Mouse (Mus musculus) testis, postnatal 10 days (tissue): ENCODE results near the gene Ess2.

Source experiments
- DNase-seq: peaks from one replicate; pipeline ENCODE4 v3.0.0; 2021; ENCODE audit warnings: low spot score

Gene Ess2

DNA sequence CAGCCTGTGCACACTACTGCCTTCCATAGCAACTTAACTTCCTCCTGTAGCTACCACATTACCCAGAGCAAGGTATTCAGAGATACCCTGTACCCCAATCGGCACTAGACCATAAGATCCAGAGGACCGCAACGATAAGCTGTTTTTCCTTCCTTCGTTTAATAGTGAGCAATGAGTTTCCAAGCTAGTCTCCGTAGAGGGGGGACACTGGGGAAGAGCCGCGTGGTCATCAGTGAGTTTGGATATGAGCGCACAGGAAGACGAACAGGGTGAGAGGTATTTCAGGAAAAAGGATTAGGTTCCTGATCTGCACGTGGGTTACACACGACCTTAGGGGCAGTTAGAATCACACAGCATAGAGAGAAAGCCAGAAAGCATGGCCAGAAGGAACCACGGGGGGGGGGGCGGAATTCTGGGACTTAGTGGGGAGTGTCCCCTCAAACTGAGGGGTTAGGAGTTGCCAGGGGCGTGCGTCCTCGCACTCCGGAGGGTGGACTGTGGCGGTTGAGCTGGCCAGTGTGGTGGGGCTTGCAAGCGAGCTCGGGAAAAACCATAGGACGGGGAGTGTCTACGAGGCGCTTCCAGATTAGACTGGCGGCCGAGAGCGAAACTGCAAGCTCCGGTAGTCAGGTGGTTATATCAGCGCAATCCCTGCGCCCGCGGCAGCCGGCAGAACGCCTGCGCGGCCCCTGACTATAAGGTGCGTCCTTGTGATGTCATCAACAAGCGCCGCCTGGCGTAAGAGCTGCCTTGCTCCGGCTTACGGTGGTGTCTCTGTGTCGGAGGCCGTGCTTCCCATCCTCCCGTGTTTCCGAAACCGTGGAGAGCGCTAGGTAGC, 10.4 kb upstream of the Ess2 start:
- peak; percentile 97 for DNase-seq

DNA sequence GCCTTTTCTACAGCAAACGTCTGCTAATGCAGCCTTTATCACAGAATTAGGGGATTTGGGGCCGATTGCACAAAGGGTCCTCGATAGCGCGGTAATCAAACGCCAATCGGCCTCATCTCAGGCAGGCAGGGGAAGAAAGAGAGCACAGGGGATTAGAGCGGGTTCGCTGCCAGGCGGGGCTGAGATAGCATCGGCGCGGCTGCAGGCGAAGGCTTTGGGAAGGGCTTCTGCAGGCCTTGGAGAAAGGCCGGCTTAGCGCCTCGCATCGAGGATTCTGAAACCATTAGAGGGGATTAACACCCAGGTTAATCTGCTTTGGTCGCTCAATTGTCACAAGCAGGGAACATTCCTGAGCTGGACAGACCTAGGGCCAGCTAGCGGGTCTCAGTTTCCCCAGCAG, 9.4 kb upstream of the Ess2 start:
- no peak for DNase-seq

DNA sequence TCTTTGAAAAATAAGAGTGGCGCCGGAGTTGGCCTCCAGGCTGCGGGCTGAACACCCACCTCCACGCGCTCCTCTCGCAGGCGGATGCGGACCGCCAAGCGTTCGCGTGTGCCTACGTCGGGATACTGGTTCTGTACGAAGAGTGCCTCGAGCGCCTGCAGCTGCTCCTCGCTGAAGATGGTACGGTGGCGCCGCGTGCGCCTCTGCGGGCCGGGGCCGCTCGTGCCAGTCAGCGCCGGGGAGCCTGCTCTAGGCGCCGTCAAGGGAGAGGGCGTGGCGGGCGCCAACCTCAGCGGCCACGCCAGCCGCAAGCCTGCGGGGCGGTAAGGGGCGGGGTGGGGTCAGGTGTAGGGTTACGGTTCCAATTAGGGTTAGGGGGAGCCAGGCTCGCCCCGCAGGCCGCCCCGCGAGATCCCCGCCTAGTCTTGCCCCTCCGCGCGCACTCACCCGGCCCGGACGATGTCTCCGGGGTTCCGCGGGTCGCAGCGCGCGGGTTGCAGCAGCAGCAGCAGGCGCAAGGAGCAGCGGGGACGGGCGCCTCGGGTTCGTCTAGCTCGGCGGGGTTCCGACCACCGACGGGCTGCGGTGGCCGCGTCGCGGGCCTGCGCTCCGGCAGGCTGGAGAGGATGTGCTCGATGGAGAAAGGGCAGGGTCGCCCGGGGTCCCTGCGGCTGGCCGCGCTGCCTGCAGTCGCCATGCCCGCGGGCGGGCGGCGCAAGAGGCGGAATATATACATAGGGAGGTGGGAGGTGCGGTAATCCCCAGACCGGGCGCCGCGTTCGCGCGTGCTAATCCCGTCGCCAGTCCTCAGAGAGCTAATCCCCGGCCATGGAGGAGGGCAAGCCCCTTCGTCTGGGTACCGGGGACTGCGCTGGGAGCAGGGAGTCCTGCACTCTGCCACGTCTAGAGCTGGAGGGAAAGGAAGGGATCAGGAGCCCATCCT, 3.4 kb upstream of the Ess2 start, which contains the start of gene Gsc2:
TSS of gene Gsc2 (minus strand) at position 753 of the 943 bp plus-strand sequence.
- peak; percentile 64 for DNase-seq

DNA sequence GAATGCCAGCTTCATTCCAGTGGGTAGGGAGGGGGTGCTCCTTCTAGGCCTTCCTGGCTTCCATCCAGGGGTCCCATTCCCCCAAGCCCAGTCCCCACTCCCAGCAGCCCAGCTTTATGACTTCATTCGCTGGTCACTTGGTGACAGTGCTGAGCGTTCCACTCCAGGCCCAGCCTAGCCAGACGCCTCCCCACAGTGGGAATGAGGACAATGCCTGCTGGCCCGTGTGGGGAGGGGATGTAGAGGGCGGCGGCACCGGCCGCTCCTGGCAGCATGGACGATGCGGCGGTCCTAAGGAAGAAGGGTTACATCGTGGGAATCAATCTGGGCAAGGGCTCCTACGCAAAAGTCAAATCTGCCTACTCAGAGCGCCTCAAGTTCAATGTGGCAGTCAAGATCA, 12.7 kb downstream of the Ess2 start, which contains the start of the genes Dgcr2 and Tssk2:
TSS of gene Dgcr2 (minus strand) at position 101 of the 400 bp plus-strand sequence.
TSS of gene Tssk2 (plus strand) at position 176 of the 400 bp plus-strand sequence.
- no peak for DNase-seq

DNA sequence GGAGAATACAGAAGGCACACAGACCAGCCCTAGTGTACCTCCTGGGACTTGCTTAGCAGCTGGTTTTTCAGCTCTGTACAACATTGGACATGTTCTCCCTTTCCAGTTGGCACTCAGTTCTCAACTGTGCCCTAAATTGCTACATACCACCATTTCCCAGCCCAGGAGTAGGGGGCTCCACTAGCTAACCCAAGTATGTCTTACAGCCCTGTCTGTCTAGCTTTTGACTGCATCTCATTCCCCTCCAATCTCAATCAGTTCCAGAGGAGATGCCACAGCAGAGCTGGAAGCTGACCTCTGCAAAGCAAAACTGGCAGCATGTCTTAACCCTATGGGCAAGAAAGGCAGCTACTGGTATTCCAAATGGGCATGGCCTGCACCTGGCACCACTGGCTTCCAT, 15.1 kb downstream of the Ess2 start:
- DNase-seq, result no peak

DNA sequence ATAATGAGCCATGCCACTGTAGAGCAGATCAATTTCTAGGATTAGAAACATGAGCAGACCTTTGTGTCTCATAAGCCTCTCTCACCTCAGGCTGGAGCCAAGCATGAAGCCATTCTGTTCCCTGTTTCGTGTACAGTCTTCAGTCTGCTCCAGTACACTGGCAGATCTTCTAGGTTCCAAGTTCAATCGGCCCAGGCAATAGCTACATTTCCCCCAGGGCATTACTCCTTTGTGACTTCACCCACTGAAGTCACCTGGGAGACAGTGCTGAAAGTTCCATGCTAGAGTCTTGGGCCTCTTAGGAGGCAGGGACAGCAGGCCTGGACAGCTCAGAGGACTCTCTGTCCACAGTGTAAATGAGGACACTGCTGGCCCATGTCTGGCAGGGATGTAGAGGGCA, 17.2 kb downstream of the Ess2 start, which contains the start of gene Tssk1:
TSS of gene Tssk1 (plus strand) at position 301 of the 400 bp plus-strand sequence.
- DNase-seq, result no peak

DNA sequence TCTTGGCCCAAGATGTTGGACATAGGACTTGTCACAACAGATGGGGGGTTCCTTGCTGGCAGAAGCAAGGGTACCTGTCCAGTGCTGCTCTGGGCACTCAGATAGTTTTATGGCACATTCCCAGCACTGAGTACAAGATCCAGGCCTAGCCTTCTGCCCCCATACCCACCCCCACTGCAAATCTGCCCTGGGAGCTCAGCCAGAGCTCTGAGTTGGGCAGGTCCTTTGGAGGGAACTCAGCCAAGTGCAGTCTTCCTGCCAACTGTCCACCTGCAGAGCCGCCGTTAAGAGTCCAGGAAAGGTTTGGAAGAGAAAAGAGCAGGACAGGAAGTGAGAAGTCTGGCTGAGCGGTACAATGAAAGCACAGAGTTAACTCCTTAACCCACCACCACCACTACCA, 18.5 kb downstream of the Ess2 start:
- DNase-seq, result no peak

DNA sequence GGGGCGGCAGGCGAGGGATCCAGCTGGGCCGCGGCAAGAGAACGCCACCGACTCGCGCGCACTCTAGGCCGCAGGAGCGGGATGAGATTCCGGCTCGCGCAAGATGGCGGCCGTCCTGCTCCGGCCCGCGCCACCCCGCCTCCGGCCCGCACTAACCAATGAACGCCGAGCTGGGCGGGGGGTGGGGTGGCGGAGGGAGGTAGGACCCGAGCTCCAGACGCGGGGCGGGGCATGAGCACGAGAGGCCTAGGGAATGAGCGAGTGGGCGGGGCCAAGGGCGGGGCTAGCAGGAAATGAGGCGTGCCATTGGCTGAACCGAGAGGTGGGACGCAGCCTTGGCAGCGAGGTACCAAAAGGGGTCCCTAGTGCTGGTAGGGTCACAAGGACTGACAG, 19.6 kb downstream of the Ess2 start, which contains the start of gene Gm20518:
TSS of gene Gm20518 (minus strand) at position 105 of the 393 bp plus-strand sequence.
- peak; percentile 100 for DNase-seq

DNA sequence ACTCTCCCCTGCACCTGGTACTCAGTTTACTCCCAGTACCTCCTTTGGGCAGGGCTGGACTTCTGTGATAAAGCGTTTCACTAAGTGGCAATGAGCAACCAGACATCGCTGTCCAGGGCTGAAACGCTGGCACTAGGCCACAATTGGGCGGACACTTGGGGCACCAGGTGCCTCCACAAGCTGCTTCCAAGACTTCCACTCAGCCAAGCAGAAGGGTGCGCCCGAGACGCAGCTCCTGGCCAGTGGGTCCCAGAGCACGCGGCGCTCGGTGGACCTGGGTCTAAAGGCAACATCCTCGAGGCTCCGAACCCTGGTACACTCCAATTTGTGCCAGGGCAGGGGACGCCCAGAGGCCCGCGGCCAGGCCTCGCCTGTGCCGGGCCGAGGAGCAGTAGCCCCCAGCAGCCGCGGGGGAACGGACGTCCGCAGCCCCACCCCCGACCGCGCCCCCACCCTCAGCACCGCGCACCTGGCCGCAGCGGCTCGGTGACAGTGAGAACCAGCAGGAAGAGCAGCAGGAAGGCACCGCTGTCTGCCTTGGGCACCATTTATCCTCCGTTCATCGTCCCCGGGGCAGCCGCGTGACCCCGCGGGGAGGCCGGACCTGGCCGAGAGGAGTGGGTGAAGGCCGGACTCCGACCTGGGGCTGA, 20.1 kb downstream of the Ess2 start:
- DNase-seq, result peak; percentile 90

DNA sequence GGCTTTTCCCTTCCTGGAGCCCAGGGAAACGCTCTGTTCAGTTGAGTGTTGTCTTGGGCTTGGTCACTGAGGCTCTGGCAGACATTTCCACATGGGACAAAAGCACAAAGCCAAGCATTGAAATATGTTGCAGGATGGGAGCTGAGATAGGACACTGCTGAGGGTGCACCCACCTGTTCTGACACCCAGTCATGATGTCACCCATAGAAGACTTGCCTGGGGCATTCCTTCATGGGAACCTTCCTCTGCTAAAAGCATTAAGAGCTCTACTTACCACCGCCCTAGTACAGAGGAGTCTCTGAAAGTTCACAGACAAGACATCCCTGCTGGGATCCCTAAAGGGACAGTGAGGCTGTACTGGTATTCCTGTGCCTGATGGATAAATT, 20.8 kb downstream of the Ess2 start:
- no peak for DNase-seq

DNA sequence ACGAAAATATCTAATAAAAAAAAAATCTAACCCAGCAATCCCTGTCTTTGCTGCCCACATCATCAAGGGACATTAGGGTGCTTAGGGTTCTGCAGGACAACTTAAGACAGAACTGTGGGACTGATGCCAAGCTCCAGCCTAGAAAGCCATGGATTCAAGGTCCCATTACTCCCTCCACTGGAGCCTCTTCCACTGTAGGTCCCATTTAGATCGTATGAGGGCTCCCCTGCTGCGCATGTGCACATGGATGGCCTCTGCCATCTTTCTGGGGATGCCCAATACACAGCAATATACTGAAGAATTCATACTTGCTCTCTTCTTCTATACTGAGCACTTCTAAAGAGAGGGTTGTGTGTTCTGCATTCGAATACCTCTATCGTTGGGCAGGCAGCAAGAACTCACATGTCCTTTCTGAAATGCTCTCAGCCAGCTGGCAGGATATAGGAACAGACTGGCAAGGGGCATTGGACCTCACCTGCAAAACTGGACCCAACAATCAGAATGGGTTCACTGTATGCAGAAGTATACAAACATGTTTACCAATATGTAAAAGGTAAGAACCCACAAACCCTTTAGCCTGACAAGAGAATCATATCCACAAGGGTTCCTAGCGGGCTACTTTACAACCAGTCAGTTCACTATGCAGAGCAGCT, 21.3 kb downstream of the Ess2 start:
- no peak for DNase-seq

DNA sequence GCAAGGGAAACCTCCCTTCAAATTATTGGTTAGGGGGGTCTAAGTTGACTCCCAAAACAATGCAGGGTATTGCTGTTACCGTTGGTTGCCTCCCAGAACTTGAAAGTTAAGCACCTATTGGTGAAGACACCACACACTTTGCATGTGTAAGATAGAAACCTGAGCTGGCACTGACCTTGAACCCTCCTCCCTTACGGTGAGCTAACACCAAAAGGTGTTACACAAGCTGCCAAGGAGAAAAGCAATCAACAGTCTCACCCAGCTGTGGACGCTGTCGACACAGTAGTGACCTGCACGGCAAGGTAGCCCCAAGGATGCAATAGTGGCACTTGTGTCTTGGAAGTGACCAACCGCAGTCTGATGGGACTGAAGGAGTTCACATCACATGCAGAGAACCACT, 27.0 kb downstream of the Ess2 start:
- DNase-seq, result no peak

DNA sequence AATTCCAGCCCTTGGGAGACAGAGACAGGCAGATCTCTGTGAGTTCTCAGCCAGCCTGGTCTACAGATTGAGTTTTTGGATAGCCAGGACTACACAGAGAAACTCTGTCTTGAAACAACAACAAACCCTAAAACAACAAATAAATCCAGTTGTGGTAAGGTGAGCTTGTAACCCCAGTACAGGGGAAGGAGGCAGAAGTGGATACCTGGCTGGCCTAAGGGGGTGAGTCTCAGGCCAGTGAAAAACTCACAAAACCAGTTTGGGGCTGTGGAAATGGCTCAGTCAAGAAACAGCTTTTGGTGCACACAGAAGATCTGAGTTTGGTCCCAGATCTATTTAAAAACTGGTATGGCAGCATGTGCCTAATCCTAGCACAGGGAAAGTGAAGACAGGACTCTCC, 29.0 kb downstream of the Ess2 start:
- no peak for DNase-seq

DNA sequence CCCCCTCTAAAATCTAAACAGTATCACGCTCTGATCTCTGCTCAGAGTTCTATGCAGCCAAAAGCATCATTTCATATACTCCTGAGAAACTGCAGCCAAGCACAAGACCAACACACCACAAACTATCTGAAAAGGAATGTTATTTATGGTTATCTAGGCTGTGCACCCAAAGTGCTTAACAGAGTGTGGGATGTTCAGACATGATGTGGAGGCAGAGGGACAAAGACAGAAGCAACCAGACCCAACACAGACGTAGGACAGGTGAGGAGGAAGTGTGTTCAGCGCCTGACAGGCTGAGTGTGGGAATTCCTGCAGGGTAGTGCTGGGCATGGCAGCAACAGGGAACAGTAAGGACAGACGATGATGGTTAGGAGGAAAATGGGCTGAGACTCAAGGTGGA, 31.6 kb downstream of the Ess2 start:
- no peak for DNase-seq

DNA sequence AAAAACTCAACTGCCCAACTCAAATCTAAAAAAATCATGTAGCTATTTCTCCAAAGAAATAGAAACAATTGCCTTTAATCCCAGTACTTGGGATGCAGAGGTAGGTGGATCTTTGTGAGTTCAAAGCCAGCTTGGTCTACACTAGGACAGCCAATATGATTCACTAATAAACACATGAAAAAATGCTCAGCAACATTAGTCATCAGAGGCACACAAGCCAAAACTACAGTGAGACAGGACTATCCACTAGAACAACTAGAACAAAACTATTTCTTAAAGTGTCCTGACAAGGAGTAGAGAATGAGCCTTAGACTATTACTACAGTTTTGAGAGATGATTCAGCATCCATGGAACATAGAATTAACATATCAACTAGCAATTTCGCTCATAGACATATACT, 35.1 kb downstream of the Ess2 start:
- DNase-seq, result no peak

DNA sequence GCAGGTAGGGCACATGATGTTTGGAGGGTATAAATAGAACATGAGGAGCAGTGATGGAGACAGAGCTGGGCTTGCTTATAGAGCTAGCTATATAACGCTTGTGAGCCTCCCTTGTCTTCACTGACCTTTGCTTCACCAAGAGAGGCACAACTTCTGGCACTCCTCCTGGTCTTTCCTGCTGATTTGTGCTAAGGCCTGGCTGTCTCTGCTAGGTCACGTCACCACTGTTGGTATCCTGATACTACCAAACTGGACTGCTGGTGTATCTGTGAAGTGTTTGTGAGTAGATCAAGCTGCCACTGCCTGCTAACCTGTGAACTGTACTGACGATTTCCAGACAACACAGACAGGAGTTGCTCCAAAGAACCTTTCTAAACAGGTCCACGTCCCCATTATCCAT, 36.0 kb downstream of the Ess2 start:
- no peak for DNase-seq

DNA sequence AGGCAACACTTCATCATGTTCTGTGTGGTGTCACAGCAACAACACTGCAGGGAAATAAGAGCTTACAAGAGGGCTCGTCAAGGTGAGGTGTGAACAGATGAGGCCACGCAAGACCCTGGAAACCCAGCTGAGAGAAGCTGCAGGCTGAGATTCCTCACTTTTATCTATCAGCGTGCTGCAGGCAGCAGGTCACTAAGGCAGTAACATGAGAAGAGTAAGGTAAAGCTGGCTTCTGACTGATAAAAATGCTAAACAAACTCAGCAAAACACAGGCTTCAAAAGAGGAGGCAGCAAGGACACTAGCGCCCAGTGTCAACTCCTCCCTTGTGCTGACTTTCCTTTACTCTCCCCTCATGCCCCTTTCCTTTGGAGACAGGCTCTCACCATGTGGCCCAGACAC, 38.2 kb downstream of the Ess2 start:
- DNase-seq, result no peak

DNA sequence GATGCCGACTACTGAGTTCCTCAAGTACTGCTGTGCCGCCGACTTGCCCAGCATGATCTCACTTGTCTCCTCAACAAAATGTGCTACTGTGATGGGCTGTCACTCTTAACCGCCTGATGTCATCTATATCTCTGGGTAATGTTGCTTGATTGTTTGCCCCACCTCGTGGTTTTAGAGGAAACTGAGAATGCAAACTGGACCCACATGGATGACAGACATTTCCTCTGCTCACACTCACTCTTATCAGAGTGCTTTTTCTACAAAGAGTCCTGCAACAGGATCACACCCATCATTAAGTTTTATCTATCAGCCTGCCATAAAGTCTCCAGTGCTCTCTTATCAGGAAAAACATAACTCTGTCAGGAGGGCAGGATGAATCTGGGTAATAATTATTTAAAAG, 39.9 kb downstream of the Ess2 start:
- no peak for DNase-seq

DNA sequence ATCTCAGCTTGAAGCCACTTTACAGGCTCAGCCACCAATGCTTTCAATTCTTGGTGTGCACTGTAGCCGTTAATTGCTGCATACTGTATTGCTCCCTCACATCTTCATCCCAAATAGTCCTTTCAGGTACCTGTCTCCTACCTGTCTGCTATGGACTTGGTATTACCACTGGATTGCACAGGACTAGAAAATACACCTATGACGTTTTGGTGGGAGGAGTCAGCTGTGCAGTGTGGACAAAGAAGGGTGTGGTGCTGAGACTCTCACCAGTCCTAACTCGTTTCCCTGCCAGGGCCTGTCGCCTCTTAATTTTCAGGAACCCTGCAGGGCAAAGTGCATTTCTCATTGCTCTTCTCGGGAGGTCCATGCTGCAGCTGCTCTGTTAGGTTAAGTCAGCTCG, 45.4 kb downstream of the Ess2 start:
- no peak for DNase-seq

DNA sequence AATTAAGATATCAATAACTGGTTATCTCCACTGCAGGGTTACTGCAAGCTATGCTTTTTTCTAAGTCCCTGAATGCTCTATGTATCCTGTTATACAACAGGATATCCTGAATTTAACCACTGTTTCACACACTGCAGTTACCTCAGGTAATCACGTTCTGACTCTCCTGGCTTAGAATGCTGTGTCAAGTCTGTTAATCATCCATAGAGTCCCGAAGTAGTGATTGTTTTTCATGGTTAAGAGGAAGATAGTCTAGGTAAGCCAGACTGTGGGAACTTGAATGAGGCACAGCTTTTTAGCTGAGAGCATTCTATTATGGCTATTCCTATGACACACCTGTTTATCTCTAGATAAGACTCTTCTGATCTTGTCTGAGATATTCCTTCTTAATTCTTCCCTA, 45.9 kb downstream of the Ess2 start:
- DNase-seq, result no peak

DNA sequence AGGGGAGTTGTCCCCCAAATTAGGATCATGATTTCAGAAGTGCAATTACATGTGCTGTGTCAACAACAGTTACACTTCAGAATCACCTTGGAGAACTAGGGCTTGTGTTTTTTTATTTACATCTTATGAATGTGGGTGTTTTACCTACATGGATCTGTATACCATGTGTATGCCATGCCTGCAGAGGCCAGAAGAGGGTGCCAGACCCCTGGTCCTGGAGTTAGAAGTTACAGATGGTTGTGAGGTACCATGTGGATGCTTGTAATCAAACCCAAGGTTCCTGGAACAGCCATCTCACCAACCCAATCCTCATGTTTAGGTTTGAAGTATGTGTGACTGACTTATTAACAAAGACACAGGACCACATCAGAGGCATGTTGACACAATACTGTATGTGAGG, 52.6 kb downstream of the Ess2 start:
- DNase-seq, result no peak

DNA sequence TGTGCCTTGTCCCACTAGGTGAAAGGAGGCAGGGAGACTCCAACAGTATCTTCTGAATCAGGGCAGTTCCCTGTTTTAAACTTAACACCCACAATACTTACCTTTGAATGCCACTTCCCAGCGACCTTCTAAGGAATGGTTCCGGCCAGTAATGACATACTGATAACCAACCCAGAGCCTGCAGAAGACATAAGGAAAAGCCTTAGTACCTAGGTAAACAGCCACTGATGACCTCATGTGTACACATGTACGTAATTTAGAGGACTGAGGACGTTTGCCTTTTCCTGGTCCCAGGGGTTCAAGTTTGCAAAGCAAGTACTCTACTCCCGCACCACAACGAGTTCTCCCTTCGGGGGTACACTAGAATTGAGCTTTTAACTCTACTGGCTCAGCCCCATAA, 54.0 kb downstream of the Ess2 start:
- DNase-seq, result no peak
